Mouse (Mus musculus) spleen, postnatal 4 days (tissue): ENCODE data around the gene Cdk14.

Experiments used
- DNase-seq, 2 experiments: peaks; one replicate each; pipeline ENCODE4 v3.0.0; 2022; ENCODE audit warnings: low spot score in 2 of 2

Cdk14 gene

DNA sequence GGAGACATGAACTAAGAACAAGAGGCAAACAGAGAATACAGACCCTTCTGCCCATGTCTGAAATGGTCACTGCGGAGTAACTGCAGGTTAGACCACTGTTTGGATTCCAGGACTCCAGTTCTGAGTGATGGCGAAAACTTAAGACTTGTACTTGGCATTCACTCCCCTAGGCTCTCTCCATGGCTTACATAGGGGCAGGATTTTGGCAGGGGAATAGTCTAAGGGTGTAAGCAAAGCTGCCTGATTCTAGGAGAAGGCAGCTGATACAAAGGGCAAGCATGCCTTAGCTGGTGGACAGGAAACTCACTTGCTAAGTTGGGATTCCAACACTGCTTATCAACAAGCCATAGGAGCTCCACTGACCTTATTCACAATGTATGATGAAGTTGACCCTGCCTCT lies 521.9 kb downstream of the Cdk14 start:
- DNase-seq, result no peak

DNA sequence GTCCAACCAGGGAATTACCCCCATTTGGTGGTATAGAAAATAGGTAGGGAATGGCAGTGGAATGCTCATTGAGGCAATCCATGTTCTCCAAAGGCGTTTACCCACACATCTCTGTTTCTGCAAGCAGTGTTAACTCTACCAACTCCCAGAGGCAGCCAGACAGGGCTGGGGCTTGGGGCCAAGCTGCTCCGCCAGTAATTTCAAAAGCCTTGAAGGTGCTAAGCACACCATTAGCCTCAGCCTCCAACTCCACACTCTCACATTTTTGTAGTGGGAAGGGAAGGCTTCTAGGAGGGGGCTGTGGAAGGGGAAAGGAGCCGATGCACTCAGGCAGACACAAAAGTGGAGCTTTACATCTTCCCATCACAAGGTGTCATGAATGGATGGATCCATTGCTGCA lies 525.1 kb downstream of the Cdk14 start:
- no peak for DNase-seq

GRCm38 (mm10) chr5:4893852-4894207 lies 526.3 kb downstream of the Cdk14 start:
- DNase-seq, result no peak

- DNase-seq, result no peak
These were observed 526.8 kb downstream of the Cdk14 start for GRCm38 (mm10) chr5:4893206-4893851.

GRCm38 (mm10) chr5:4892734-4893133 lies 527.4 kb downstream of the Cdk14 start:
- no peak for DNase-seq

GRCm38 (mm10) chr5:4891862-4892704 lies 528.0 kb downstream of the Cdk14 start:
- DNase-seq, result no peak

DNA sequence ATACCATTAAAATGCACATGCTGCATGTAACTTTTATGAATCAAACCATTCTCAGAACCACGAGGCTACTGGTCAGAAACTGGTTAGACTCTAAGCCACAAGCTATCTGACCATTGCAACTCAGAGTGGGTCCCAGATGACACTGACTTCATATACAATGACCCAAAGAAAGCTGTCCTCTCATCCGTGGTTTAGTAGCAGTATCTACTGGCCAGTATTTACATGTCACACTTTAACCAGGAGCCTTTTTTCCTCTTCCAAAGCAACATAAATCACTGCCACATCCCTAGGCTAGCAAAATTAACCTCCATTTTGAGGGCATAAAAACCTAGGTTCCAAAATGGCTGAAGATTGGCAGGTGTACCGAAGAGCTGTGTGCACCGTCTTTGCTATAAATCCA lies 533.0 kb downstream of the Cdk14 start:
- DNase-seq, result no peak

DNA sequence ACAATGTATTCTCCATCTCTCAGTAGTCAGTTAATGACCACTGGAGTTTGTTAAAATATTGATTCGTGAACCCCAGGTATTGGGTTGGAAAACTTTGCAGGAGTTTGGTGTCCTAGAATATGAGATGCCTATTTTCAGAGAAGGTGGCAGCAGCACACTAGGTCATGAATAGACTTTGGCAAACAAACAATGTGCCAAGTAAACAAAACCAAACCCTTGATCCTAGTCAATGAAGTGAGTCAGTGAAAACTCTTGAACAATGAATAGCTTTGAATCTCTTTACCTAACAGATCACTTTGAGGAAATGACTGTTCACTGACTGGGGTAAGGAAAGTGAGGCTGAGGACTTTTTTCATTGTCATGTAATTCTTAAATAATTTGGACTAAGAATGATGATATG lies 537.3 kb downstream of the Cdk14 start:
- no peak for DNase-seq

DNA sequence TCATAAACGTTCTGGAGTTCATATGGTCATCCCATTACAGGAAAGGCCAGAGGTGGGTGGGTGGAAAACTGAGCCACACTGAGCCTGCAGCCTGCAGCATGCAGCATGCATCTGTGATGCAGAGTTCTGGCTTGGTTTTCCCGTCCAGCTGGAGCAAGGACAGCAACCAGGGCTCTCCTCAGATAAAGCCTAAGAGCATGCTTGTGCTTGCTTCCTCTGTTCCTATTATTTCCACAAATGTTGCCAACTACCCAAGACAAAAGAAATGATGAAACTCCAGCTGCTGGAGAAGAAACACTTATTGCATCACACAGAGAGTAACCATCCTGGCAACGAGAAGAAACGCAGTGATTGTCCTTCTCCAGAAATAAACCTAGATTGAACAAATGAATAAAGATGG lies 539.8 kb downstream of the Cdk14 start:
- DNase-seq, result no peak

GRCm38 (mm10) chr5:4878934-4879333 lies 541.2 kb downstream of the Cdk14 start:
- DNase-seq, result no peak

DNA sequence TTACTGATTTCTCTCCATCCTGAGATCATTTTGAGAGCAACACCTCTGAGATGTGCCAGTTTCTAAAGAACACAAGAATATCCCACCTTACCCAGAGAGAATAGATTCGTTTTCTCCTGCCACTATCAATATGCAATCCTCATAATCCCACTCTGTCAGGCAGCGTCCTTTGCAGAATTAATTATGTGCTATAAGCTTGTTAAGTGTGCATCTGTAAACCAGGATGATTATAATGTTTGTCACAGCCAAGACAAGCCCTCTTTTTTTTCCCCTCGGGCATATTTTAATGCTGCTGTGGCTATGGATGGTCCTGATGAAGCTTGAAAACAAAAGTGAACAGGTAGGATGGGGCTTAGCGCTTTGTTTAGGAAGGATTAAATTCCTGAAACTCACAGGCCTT lies 542.5 kb downstream of the Cdk14 start:
- DNase-seq, result no peak

- DNase-seq, result no peak
These were observed 542.9 kb downstream of the Cdk14 start for GRCm38 (mm10) chr5:4877131-4877631.

GRCm38 (mm10) chr5:4876653-4877091 lies 543.4 kb downstream of the Cdk14 start:
- DNase-seq, result no peak

DNA sequence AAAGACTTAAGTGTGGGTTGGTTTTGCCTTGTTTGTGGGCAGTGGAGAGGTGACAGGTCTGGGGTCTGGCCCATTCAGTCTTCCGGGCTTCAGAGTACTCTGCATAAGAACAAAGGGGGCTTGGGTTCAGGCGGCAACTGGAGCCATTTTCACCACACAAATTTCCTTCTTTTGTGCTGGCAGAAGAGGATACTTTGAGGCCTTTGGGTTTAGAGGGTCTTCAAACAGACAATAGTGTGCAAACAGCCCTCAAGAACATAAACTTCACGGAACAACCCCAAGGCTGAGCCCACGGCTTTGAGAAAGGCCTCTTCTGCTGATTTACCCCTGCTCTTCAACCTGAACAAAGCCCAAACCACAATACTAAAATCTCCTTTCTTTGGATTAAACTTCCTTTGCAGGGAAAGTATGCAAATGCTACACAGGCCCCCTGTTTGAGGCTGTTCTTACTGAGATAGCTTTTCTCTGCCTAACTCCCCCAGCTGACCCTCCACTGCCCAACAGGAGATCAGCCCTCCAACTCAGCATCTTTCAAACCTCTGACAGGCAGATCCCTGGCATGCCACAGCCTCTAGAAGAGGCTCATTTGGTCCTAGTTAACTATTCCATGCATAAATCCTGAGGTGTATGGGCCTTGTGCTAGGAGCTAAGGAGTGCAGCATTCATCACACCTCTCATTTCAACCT lies 549.9 kb downstream of the Cdk14 start:
- no peak for DNase-seq

DNA sequence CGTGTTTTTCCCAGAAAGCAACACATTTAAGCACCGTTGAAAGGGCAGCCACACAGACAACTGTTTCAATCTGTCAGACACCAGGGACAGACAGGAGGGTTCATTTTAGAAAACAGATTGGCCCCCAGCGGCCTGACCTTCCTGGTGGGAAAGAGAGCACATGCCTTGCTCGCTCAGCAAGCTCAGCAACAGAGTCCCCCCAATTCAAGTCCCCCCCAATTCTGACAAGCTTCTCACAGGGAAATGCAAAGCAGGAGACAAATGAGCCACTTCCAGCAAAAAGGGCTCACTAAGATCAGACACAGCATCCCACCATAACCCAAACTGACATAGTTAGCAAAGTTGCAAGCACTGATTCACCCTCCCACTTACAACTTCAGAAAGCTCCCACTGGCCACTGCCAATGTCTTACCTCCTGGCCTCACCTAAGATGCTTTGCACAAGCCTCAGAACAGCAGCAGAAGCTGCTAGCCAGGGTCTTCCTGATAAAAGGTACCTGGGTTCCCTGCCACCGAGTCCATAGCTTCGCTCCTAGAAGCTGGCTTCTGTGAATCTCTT lies 551.5 kb downstream of the Cdk14 start:
- DNase-seq, result no peak

DNA sequence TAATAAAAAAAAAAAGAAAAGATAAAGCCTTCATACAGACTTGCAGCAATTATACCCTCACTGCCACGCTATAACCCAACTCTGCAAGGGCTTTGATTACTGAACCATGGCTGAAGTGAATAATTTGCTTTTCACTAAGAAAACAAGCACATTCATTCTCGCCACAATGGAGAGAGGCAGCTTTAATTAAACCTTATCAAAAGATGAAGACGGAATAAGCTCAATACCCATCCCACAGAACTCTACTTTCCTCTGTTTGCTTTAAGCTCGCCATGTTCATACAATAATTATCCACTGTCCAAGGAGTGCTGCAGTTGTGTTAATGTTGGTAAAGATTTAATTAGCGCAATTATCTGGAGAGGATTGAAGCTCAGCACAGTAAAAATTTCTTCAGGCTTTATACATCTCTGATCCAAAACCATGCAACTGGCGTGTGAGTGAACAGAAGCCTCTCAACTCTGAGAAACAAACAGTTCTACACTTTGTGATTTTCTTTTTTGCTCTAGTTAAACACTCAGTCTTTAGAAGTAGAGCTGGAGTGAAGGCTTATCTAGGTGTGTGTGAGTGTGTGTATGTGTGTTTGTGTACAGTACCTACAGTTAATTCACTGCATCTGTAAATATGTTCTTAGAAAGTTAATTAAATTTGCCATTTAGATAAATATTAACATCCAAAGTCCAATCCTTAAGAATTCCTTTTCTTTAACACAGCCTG lies 552.1 kb downstream of the Cdk14 start:
- no peak for DNase-seq

- DNase-seq, result no peak
These were observed 553.2 kb downstream of the Cdk14 start for GRCm38 (mm10) chr5:4866945-4867344.

DNA sequence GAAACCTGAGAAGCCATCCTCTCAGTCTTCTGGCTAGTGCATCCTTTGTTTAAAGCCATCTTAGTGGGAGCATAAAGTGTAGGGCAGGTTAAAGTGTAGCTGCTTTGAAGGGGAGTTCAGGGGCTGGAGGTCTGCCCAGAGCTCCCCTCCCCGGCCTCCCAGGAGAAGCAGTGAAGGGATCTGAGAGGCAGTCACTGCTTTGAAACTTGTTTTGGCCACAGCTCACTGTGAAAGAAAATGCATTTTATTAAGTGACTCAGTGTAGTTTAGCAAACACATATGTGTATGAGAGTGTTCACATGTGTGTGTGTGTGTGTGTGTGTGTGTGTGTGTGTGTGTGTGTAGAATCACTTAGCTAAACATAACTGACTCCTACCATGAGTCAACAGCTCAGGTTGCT lies 554.0 kb downstream of the Cdk14 start:
- no peak for DNase-seq

DNA sequence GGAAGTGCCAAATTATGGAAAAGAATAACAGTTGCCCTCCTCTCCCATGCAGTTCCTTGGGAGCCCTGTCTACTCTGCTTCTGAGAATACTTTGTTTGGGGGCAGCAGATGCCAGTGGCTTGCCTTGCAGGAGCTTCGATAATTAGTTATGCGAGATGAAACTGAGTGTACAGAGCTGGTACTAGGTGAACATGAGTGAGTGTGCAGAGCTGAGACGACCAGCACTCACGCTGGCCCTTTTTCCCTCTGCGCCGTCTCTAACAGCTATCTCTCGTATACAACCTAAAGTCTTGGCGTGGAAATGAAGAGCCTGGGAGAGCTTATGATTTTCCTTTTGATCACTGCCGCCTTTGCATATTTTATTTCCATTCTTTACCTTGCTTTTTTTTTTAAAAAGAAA lies 558.5 kb downstream of the Cdk14 start:
- DNase-seq, result no peak

GRCm38 (mm10) chr5:4861141-4861540 lies 559.0 kb downstream of the Cdk14 start:
- DNase-seq, result no peak

GRCm38 (mm10) chr5:4858032-4858641 lies 562.0 kb downstream of the Cdk14 start:
- DNase-seq, result no peak
